ENCODE assay signal across 9 mouse cellular contexts in genomic region chr3:153806773-153807443, GRCm38 (mm10). TPM values are rescaled to one million over a fixed set of nuclear protein-coding genes. Genes with fewer than 3 reads are reported as not detected.
DNase-seq lines count a peak whose midpoint lies in the region; ATAC-seq lines count a peak whose summit lies in the region.
"Had no signal": no experiment of that assay in that cellular context is flagged by ENCODE, and none has a peak within 500 bp of the region (broad histone marks: within the 10 kb centered on the region; RNA-seq: fewer than 3 reads in every experiment).

No protein-coding gene starts in this region.

- H3K4me1 ChIP-seq in kidney, embryonic 15.5 days = peaks cover 23% of the 10 kb centered on the region
- H3K4me1 ChIP-seq in forebrain, embryonic 13.5 days = peaks cover 4% of the 10 kb centered on the region

- H3K27me3 ChIP-seq in kidney, embryonic 15.5 days = no peaks in the 10 kb centered on the region
- no peaks in the 10 kb centered on the region for H3K27me3 ChIP-seq in forebrain, embryonic 13.5 days
- H3K27me3 ChIP-seq: limb, embryonic 13.5 days had no signal

- no peaks in the 10 kb centered on the region for H3K36me3 ChIP-seq in kidney, embryonic 15.5 days
- H3K36me3 ChIP-seq in forebrain, embryonic 13.5 days (ENCODE audit: poor library complexity, severe bottlenecking) = no peaks in the 10 kb centered on the region
- H3K36me3 ChIP-seq: limb, embryonic 13.5 days had no signal

- 88% methylated on average over 9 of the region's 9 CpGs for WGBS in kidney, embryonic 15.5 days
- 89% methylated on average over 9 of the region's 9 CpGs for WGBS in forebrain, embryonic 13.5 days

- 0 out of 2 replicates have a peak, but pooled peaks have one; percentile 7 for ATAC-seq in kidney, embryonic 15.5 days (replicated peaks; ENCODE audit: low FRiP score)
- ATAC-seq in forebrain, embryonic 13.5 days = peak; percentile 34; the same call in 1 of the 2 replicates
- ATAC-seq in erythroblast, adult 5-6 weeks (replicated peaks; ENCODE audit: low FRiP score, poor library complexity, severe bottlenecking) = no peak

- no peak overlapping the region for H3K4me2 ChIP-seq in kidney, embryonic 15.5 days
- H3K4me2 ChIP-seq in forebrain, embryonic 13.5 days = no peak overlapping the region

- H3K9ac ChIP-seq in kidney, embryonic 15.5 days = no peak overlapping the region
- no peak overlapping the region for H3K9ac ChIP-seq in forebrain, embryonic 13.5 days
- H3K9ac ChIP-seq: limb, embryonic 13.5 days had no signal

- DNase-seq in kidney, postnatal 14 days = no peak
- DNase-seq in liver = peak; percentile 41
- DNase-seq in naive thymus-derived CD4-positive, alpha-beta T cell, adult 2 months (ENCODE audit: low read depth) = peak; percentile 7
- no peak for DNase-seq in left cerebral cortex, adult 8-10 months (ENCODE audit: low spot score in 2 of 2)
- no peak for DNase-seq in right cerebral cortex, postnatal 25 days

- H3K9me3 ChIP-seq in kidney, embryonic 15.5 days (replicated peaks) = no peaks in the 10 kb centered on the region
- no peaks in the 10 kb centered on the region for H3K9me3 ChIP-seq in forebrain, embryonic 13.5 days (replicated peaks)
- H3K9me3 ChIP-seq: limb, embryonic 13.5 days had no signal

- H3K4me3 ChIP-seq in kidney, embryonic 15.5 days (replicated peaks) = no peak overlapping the region
- no peak overlapping the region for H3K4me3 ChIP-seq in forebrain, embryonic 13.5 days
- H3K4me3 ChIP-seq: limb, embryonic 13.5 days had no signal

- no peak overlapping the region for H3K27ac ChIP-seq in kidney, embryonic 15.5 days
- no peak overlapping the region for H3K27ac ChIP-seq in forebrain, embryonic 13.5 days
- H3K27ac ChIP-seq: limb, embryonic 13.5 days had no signal

RNA-seq across cellular contexts. Expression of gene Asb17, which starts 37.1 kb away (rescaled TPM):
- 0.12 TPM in 1 of 2 replicates, not detected in the other for polyA plus RNA-seq in kidney, embryonic 15.5 days (2015; fragmentation: Nextera tagmentation; extraction: Ambion mirVana)
- not detected in 2 replicates for polyA plus RNA-seq in forebrain, embryonic 13.5 days (2015; fragmentation: Nextera tagmentation; extraction: Ambion mirVana)
- not detected in 2 replicates for total RNA-seq in erythroblast, adult 5-6 weeks (2015; ENCODE audit: low replicate concordance)
- 0.77 and 0.84 TPM in 2 replicates for total RNA-seq in erythroblast, adult 5-6 weeks (2017; ENCODE audit: low replicate concordance)
- not detected for total RNA-seq in left cerebral cortex, adult 8-10 months (2022)

Comparison
In these comparisons a context has a peak if more than half of its experiments do, and no peak if none do; other contexts are left out.
1. DNase-seq: peak in liver (single experiment) and naive thymus-derived CD4-positive, alpha-beta T cell, adult 2 months (single experiment); none in kidney, postnatal 14 days (single experiment), left cerebral cortex, adult 8-10 months (0 of 2) and right cerebral cortex, postnatal 25 days (single experiment).